Mouse (Mus musculus) liver, adult 2 months (tissue): ENCODE data around the gene Rad51b. TPM values are rescaled to one million over a fixed set of nuclear protein-coding genes. Genes with fewer than 3 reads are reported as not detected.

Source experiments
- DNase-seq: peaks from one replicate; pipeline ENCODE4 v3.0.0-alpha.2; 2011; ENCODE audit warnings: low read depth, low spot score; ENCODE audit errors: extremely low read depth
- H3K27ac ChIP-seq: fragments of 200-500 bp; replicated peaks from 2 replicates; pipeline ENCODE4 v1.5.1; 2012; ENCODE audit warnings: low read depth, mild to moderate bottlenecking, control low read depth, inconsistent platforms, low read length; ENCODE audit not compliant: insufficient read depth
- H3K27me3 ChIP-seq: fragments of 200-500 bp; 2 replicates; pipeline ENCODE4 v1.6.1; 2012; ENCODE audit warnings: mild to moderate bottlenecking, moderate library complexity, low read length, inconsistent platforms; ENCODE audit not compliant: control insufficient read depth, insufficient read depth
- H3K36me3 ChIP-seq: fragments of 200-500 bp; 2 replicates; pipeline ENCODE4 v1.6.1; 2012; ENCODE audit warnings: low read length, inconsistent platforms; ENCODE audit not compliant: control insufficient read depth, insufficient read depth
- H3K4me1 ChIP-seq: fragments of 200-500 bp; 2 replicates; pipeline ENCODE4 v1.6.1; 2011; ENCODE audit warnings: low read length; ENCODE audit not compliant: control insufficient read depth, insufficient read depth
- H3K4me3 ChIP-seq: fragments of 200-500 bp; 2 replicates; pipeline ENCODE4 v1.5.1; 2011; ENCODE audit warnings: low read depth, mild to moderate bottlenecking, control low read depth, low read length, moderate library complexity; ENCODE audit not compliant: insufficient read depth
- H3K79me2 ChIP-seq: fragments of 200-500 bp; 2 replicates; pipeline ENCODE4 v1.6.1; 2012; ENCODE audit warnings: inconsistent platforms, mild to moderate bottlenecking, low read length, moderate library complexity; ENCODE audit not compliant: control insufficient read depth, insufficient read depth
- H3K9ac ChIP-seq: fragments of 200-500 bp; 2 replicates; pipeline ENCODE4 v1.6.1; 2012; ENCODE audit warnings: low read depth, mild to moderate bottlenecking, control low read depth, inconsistent platforms, low read length
- CTCF ChIP-seq: fragments of 200-500 bp; IDR thresholded peaks from 2 replicates; pipeline ENCODE4 v1.5.1; 2011; ENCODE audit warnings: low read depth, low read length, control low read depth
- POLR2A ChIP-seq: fragments of 200-500 bp; IDR thresholded peaks from 2 replicates; pipeline ENCODE4 v1.6.1; 2011; ENCODE audit warnings: low read length, control low read depth; ENCODE audit not compliant: insufficient read depth; ENCODE audit errors: extremely low read depth
- WGBS: fragments of 180-500 bp; shearing (Covaris S2); methylation state at CpG from one replicate; pipeline ENCODE4 v1.1.7; 2018; 5-methylcytosine and 5-hydroxymethylcytosine counted together
- polyA plus RNA-seq: library from polyadenylated mRNA; depleted of rRNA; stranded (reverse); fragments of >200 nt; gene quantifications from 2 replicates; pipeline ENCODE4 v1.2.3, GENCODE M21; 2012
- total RNA-seq: library from RNA; depleted of rRNA; stranded (reverse); fragments of >200 nt; gene quantifications from 2 replicates; pipeline ENCODE4 v1.2.3, GENCODE M21; 2014

Rad51b gene
- total and polyA plus RNA-seq, 2 experiments = 0.55 to 1.7 TPM

GRCm38 (mm10) chr12:79679251-79679901 is 382.3 kb downstream of the Rad51b start:
- H3K36me3 ChIP-seq = no peaks in the 10 kb centered on the region
- peaks cover 8% of the 10 kb centered on the region for H3K4me1 ChIP-seq
- H3K27ac ChIP-seq = no peak overlapping the region
- no peak overlapping the region for H3K9ac ChIP-seq
- no peak for DNase-seq
- no peak for TF ChIP-seq CTCF
- TF ChIP-seq POLR2A = no peak
- H3K4me3 ChIP-seq = no peak overlapping the region
- 90% methylated on average over 11 of the region's 11 CpGs for WGBS
- no peaks in the 10 kb centered on the region for H3K27me3 ChIP-seq
- H3K79me2 ChIP-seq = no peaks in the 10 kb centered on the region

- Histone ChIP-seq H3K4me3 (no peak overlapping the region), H3K27ac (no peak overlapping the region), H3K27me3 (no peaks in the 10 kb centered on the region), H3K4me1 (peaks cover 11% of the 10 kb centered on the region), H3K9ac (no peak overlapping the region), H3K79me2 (no peaks in the 10 kb centered on the region), H3K36me3 (no peaks in the 10 kb centered on the region)
- WGBS = 91% methylated on average over 9 of the region's 9 CpGs
- no peak for DNase-seq
- TF ChIP-seq POLR2A (no peak), CTCF (no peak)
Observed at GRCm38 (mm10) chr12:79679941-79680697, 383.0 kb downstream of the Rad51b start.

GRCm38 (mm10) chr12:79680698-79681072 is 383.6 kb downstream of the Rad51b start:
- 85% methylated on average over 3 of the region's 3 CpGs for WGBS

GRCm38 (mm10) chr12:79681571-79681970 is 384.5 kb downstream of the Rad51b start:
- Histone ChIP-seq H3K27ac (no peak overlapping the region), H3K27me3 (no peaks in the 10 kb centered on the region), H3K4me3 (no peak overlapping the region), H3K4me1 (peaks cover 9% of the 10 kb centered on the region; the same call in 1 of the 2 replicates), H3K79me2 (no peaks in the 10 kb centered on the region), H3K9ac (no peak overlapping the region), H3K36me3 (no peaks in the 10 kb centered on the region)
- no peak for DNase-seq
- WGBS = 97% methylated on average over 6 of the region's 6 CpGs
- TF ChIP-seq POLR2A = no peak
- TF ChIP-seq CTCF = no peak

More at GRCm38 (mm10) chr12:79680698-79681072, 383.6 kb downstream of the Rad51b start:
- DNase-seq = no peak
- H3K27ac ChIP-seq = no peak overlapping the region
- H3K27me3 ChIP-seq = no peaks in the 10 kb centered on the region
- no peaks in the 10 kb centered on the region for H3K79me2 ChIP-seq
- TF ChIP-seq CTCF (no peak), POLR2A (no peak)
- H3K36me3 ChIP-seq = no peaks in the 10 kb centered on the region
- H3K4me3 ChIP-seq = no peak overlapping the region
- H3K4me1 ChIP-seq = peaks cover 12% of the 10 kb centered on the region
- H3K9ac ChIP-seq = no peak overlapping the region

GRCm38 (mm10) chr12:79683350-79683749 is 386.3 kb downstream of the Rad51b start:
- DNase-seq = peak; percentile 58
- Histone ChIP-seq H3K27me3 (no peaks in the 10 kb centered on the region), H3K4me1 (peaks cover 9% of the 10 kb centered on the region; the same call in 1 of the 2 replicates), H3K36me3 (no peaks in the 10 kb centered on the region), H3K4me3 (no peak overlapping the region), H3K27ac (no peak overlapping the region), H3K79me2 (no peaks in the 10 kb centered on the region), H3K9ac (no peak overlapping the region)
- WGBS = 23% methylated on average over 3 of the region's 3 CpGs
- TF ChIP-seq POLR2A (no peak), CTCF (no peak)

- no peaks in the 10 kb centered on the region for H3K27me3 ChIP-seq
- peaks cover 9% of the 10 kb centered on the region; the same call in 1 of the 2 replicates for H3K4me1 ChIP-seq
- no peaks in the 10 kb centered on the region for H3K36me3 ChIP-seq
- no peaks in the 10 kb centered on the region for H3K79me2 ChIP-seq
- no peak for TF ChIP-seq POLR2A
- TF ChIP-seq CTCF = no peak
- H3K27ac ChIP-seq = no peak overlapping the region
- no peak for DNase-seq
- WGBS = 59% methylated on average over 4 of the region's 4 CpGs
- H3K4me3 ChIP-seq = no peak overlapping the region
- no peak overlapping the region for H3K9ac ChIP-seq
Observed at GRCm38 (mm10) chr12:79683759-79684158, 386.7 kb downstream of the Rad51b start.
